Mouse (Mus musculus) hindbrain, embryonic 10.5 days (tissue): ENCODE measurements at regions not wholly inside any gene's neighbourhood (a gene's known extent, or its start where the extent isn't known, plus 50 kb on each side); places are given as distances from the start of the nearest gene placed in this dataset.

Experiments used
- DNase-seq: peaks from one replicate; pipeline ENCODE4 v3.0.0-alpha.2; 2017; ENCODE audit warnings: low spot score
- H3K27ac ChIP-seq: fragments of 300-500 bp; sonication (generic); 2 replicates; pipeline ENCODE4 v1.5.1; 2016; ENCODE audit warnings: mild to moderate bottlenecking, moderate library complexity
- H3K27me3 ChIP-seq: fragments of 300-500 bp; sonication (generic); 2 replicates; pipeline ENCODE4 v1.6.1; 2016; ENCODE audit warnings: mild to moderate bottlenecking; ENCODE audit not compliant: poor library complexity, insufficient read depth, severe bottlenecking
- H3K36me3 ChIP-seq: fragments of 300-500 bp; sonication (generic); 2 replicates; pipeline ENCODE4 v1.6.1; 2016; ENCODE audit warnings: mild to moderate bottlenecking, moderate library complexity
- H3K4me1 ChIP-seq: fragments of 300-500 bp; sonication (generic); replicated peaks from 2 replicates; pipeline ENCODE4 v1.6.1; 2016; ENCODE audit warnings: mild to moderate bottlenecking
- H3K4me3 ChIP-seq: fragments of 300-500 bp; sonication (generic); 2 replicates; pipeline ENCODE4 v1.5.1; 2016; ENCODE audit warnings: mild to moderate bottlenecking, moderate library complexity
- H3K9me3 ChIP-seq: fragments of 300-500 bp; sonication (generic); 2 replicates; pipeline ENCODE4 v1.6.1; 2016; ENCODE audit warnings: mild to moderate bottlenecking, moderate library complexity
- WGBS: fragments of 180-500 bp; shearing (Covaris S2); methylation state at CpG from one replicate; pipeline ENCODE4 v1.1.7; 2016; 5-methylcytosine and 5-hydroxymethylcytosine counted together

- WGBS = 81% methylated on average over 6 of the region's 6 CpGs
- no peaks in the 10 kb centered on the region for H3K9me3 ChIP-seq
Observed at GRCm38 (mm10) chr14:80176464-80176863, 192.6 kb downstream of the Olfm4 start.

GRCm38 (mm10) chr14:80195041-80195440 is 211.2 kb downstream of the Olfm4 start:
- WGBS = 50% methylated on average over 2 of the region's 2 CpGs
- Histone ChIP-seq H3K36me3 (no peaks in the 10 kb centered on the region), H3K27me3 (no peaks in the 10 kb centered on the region), H3K27ac (no peak overlapping the region), H3K9me3 (no peaks in the 10 kb centered on the region), H3K4me3 (no peak overlapping the region), H3K4me1 (no peaks in the 10 kb centered on the region)
- DNase-seq = no peak

More at GRCm38 (mm10) chr14:80176464-80176863, 192.6 kb downstream of the Olfm4 start:
- Histone ChIP-seq H3K4me3 (no peak overlapping the region), H3K27me3 (no peaks in the 10 kb centered on the region), H3K36me3 (no peaks in the 10 kb centered on the region), H3K27ac (no peak overlapping the region), H3K4me1 (peaks cover 18% of the 10 kb centered on the region)
- no peak for DNase-seq

- peaks cover 8% of the 10 kb centered on the region; the same call in 1 of the 2 replicates for H3K4me1 ChIP-seq
- no peak for DNase-seq
- no peak overlapping the region for H3K27ac ChIP-seq
- no peaks in the 10 kb centered on the region for H3K27me3 ChIP-seq
- H3K36me3 ChIP-seq = no peaks in the 10 kb centered on the region
- H3K4me3 ChIP-seq = no peak overlapping the region
- H3K9me3 ChIP-seq = no peaks in the 10 kb centered on the region
- 32% methylated on average over 2 of the region's 2 CpGs for WGBS
Observed at GRCm38 (mm10) chr14:80212916-80213315, 229.0 kb downstream of the Olfm4 start.

GRCm38 (mm10) chr14:80213666-80214065 is 229.8 kb downstream of the Olfm4 start:
- H3K4me3 ChIP-seq = no peak overlapping the region
- peaks cover 8% of the 10 kb centered on the region; the same call in 1 of the 2 replicates for H3K4me1 ChIP-seq
- no peaks in the 10 kb centered on the region for H3K36me3 ChIP-seq
- DNase-seq = no peak
- no peak overlapping the region for H3K27ac ChIP-seq
- no peaks in the 10 kb centered on the region for H3K27me3 ChIP-seq
- no peaks in the 10 kb centered on the region for H3K9me3 ChIP-seq
- 65% methylated on average over 9 of the region's 9 CpGs for WGBS

- WGBS = 19% methylated on average over 6 of the region's 6 CpGs
- H3K9me3 ChIP-seq = no peaks in the 10 kb centered on the region
- no peak overlapping the region for H3K4me3 ChIP-seq
- H3K27ac ChIP-seq = no peak overlapping the region
- H3K27me3 ChIP-seq = no peaks in the 10 kb centered on the region
- peak; percentile 79 for DNase-seq
- H3K36me3 ChIP-seq = no peaks in the 10 kb centered on the region
- peaks cover 8% of the 10 kb centered on the region; the same call in 1 of the 2 replicates for H3K4me1 ChIP-seq
Observed at GRCm38 (mm10) chr14:80215960-80216552, 232.2 kb downstream of the Olfm4 start.

GRCm38 (mm10) chr14:80232066-80232465 is 248.2 kb downstream of the Olfm4 start:
- no peaks in the 10 kb centered on the region; the same call in 1 of the 2 replicates for H3K4me1 ChIP-seq
- no peaks in the 10 kb centered on the region for H3K27me3 ChIP-seq
- H3K27ac ChIP-seq = no peak overlapping the region
- H3K9me3 ChIP-seq = no peaks in the 10 kb centered on the region
- no peak for DNase-seq
- WGBS = 91% methylated on average over 3 of the region's 3 CpGs
- no peaks in the 10 kb centered on the region for H3K36me3 ChIP-seq
- H3K4me3 ChIP-seq = no peak overlapping the region

- 44% methylated on average over 3 of the region's 3 CpGs for WGBS
- Histone ChIP-seq H3K27ac (no peak overlapping the region), H3K4me1 (no peaks in the 10 kb centered on the region; the same call in 1 of the 2 replicates), H3K4me3 (no peak overlapping the region), H3K27me3 (no peaks in the 10 kb centered on the region), H3K9me3 (no peaks in the 10 kb centered on the region), H3K36me3 (no peaks in the 10 kb centered on the region)
- DNase-seq = peak; percentile 7
Observed at GRCm38 (mm10) chr14:80232976-80233375, 249.1 kb downstream of the Olfm4 start.

GRCm38 (mm10) chr14:80237136-80237535 is 253.3 kb downstream of the Olfm4 start:
- H3K36me3 ChIP-seq = no peaks in the 10 kb centered on the region
- no peaks in the 10 kb centered on the region for H3K9me3 ChIP-seq
- no peak overlapping the region for H3K4me3 ChIP-seq
- no peaks in the 10 kb centered on the region for H3K27me3 ChIP-seq
- no peak for DNase-seq
- no peak overlapping the region for H3K27ac ChIP-seq
- no peaks in the 10 kb centered on the region for H3K4me1 ChIP-seq

GRCm38 (mm10) chr14:80237552-80237951 is 253.7 kb downstream of the Olfm4 start:
- no peak for DNase-seq
- no peaks in the 10 kb centered on the region for H3K27me3 ChIP-seq
- 80% methylated on average over 2 of the region's 2 CpGs for WGBS

GRCm38 (mm10) chr14:80244640-80245302 is 260.9 kb downstream of the Olfm4 start:
- Histone ChIP-seq H3K4me1 (no peaks in the 10 kb centered on the region), H3K27me3 (no peaks in the 10 kb centered on the region), H3K36me3 (no peaks in the 10 kb centered on the region), H3K4me3 (no peak overlapping the region), H3K27ac (no peak overlapping the region), H3K9me3 (no peaks in the 10 kb centered on the region)
- no peak for DNase-seq
- WGBS = 92% methylated on average over 4 of the region's 4 CpGs

More at GRCm38 (mm10) chr14:80237552-80237951, 253.7 kb downstream of the Olfm4 start:
- Histone ChIP-seq H3K36me3 (no peaks in the 10 kb centered on the region), H3K4me1 (no peaks in the 10 kb centered on the region), H3K4me3 (no peak overlapping the region), H3K9me3 (no peaks in the 10 kb centered on the region), H3K27ac (no peak overlapping the region)

- no peak for DNase-seq
- no peaks in the 10 kb centered on the region for H3K9me3 ChIP-seq
- H3K4me1 ChIP-seq = no peaks in the 10 kb centered on the region
- no peaks in the 10 kb centered on the region for H3K36me3 ChIP-seq
- H3K27ac ChIP-seq = no peak overlapping the region
- H3K27me3 ChIP-seq = no peaks in the 10 kb centered on the region
- WGBS = 94% methylated on average over 2 of the region's 2 CpGs
- no peak overlapping the region for H3K4me3 ChIP-seq
Observed at GRCm38 (mm10) chr14:80247575-80247974, 263.7 kb downstream of the Olfm4 start.

- Histone ChIP-seq H3K4me1 (no peaks in the 10 kb centered on the region), H3K27ac (no peak overlapping the region), H3K27me3 (no peaks in the 10 kb centered on the region), H3K36me3 (no peaks in the 10 kb centered on the region), H3K4me3 (no peak overlapping the region), H3K9me3 (no peaks in the 10 kb centered on the region)
- no peak for DNase-seq
- WGBS = 96% methylated on average over 1 of the region's 1 CpGs
Observed at GRCm38 (mm10) chr14:80249882-80250281, 266.0 kb downstream of the Olfm4 start.

GRCm38 (mm10) chr14:80257086-80257485 is 273.2 kb downstream of the Olfm4 start:
- no peak for DNase-seq
- H3K9me3 ChIP-seq = no peaks in the 10 kb centered on the region
- H3K27me3 ChIP-seq = no peaks in the 10 kb centered on the region
- 51% methylated on average over 3 of the region's 3 CpGs for WGBS
- no peak overlapping the region for H3K27ac ChIP-seq
- no peaks in the 10 kb centered on the region for H3K36me3 ChIP-seq
- no peak overlapping the region for H3K4me3 ChIP-seq
- H3K4me1 ChIP-seq = peaks cover 3% of the 10 kb centered on the region; the same call in 1 of the 2 replicates
